Mouse (Mus musculus) layer of hippocampus, postnatal 36 days (tissue): ENCODE results near the gene Prelid3b. TPM values are rescaled to one million over a fixed set of nuclear protein-coding genes. Genes with fewer than 3 reads are reported as not detected.

Experiments
- DNase-seq, 2 experiments: peaks; one replicate each; pipeline ENCODE4 v3.0.0; 2022
- total RNA-seq, 2 experiments: library from RNA; stranded (reverse); gene quantifications; 2 replicates each; pipeline ENCODE4 v1.2.3; 2021

Gene Prelid3b
- 10 to 100 TPM; 40.8 to 43.6 TPM for total RNA-seq

- peak; percentile 98 for DNase-seq
Measured at GRCm38 (mm10) chr2:174472818-174473549, at the start of gene Prelid3b. Prelid3b (minus strand) TSS chr2:174473081.

- no peak for DNase-seq
Measured at GRCm38 (mm10) chr2:174522134-174522533, 49.3 kb upstream of the Prelid3b start.

- no peak for DNase-seq
Measured at GRCm38 (mm10) chr2:174517141-174518079, 44.5 kb upstream of the Prelid3b start.

GRCm38 (mm10) chr2:174514887-174515286 is 42.0 kb upstream of the Prelid3b start:
- no peak for DNase-seq

GRCm38 (mm10) chr2:174513827-174514226 is 40.9 kb upstream of the Prelid3b start:
- no peak for DNase-seq

- DNase-seq: no peak
Measured at GRCm38 (mm10) chr2:174509825-174510224, 36.9 kb upstream of the Prelid3b start.

GRCm38 (mm10) chr2:174507998-174508397 is 35.1 kb upstream of the Prelid3b start:
- DNase-seq: no peak

- no peak for DNase-seq
Measured at GRCm38 (mm10) chr2:174502831-174503460, 30.1 kb upstream of the Prelid3b start.

- no peak for DNase-seq
Measured at GRCm38 (mm10) chr2:174502321-174502720, 29.4 kb upstream of the Prelid3b start.

- no peak for DNase-seq
Measured at GRCm38 (mm10) chr2:174501517-174501916, 28.6 kb upstream of the Prelid3b start.

- DNase-seq: no peak
Measured at GRCm38 (mm10) chr2:174500814-174501503, 28.1 kb upstream of the Prelid3b start.

- DNase-seq: peak; percentile 11 to 12
Measured at GRCm38 (mm10) chr2:174492858-174493257, 20.0 kb upstream of the Prelid3b start.

GRCm38 (mm10) chr2:174487005-174487404 is 14.1 kb upstream of the Prelid3b start:
- no peak for DNase-seq

- DNase-seq: no peak
Measured at GRCm38 (mm10) chr2:174478746-174479145, 5.9 kb upstream of the Prelid3b start.

- DNase-seq: no peak
Measured at GRCm38 (mm10) chr2:174477543-174478319, 4.8 kb upstream of the Prelid3b start.

- DNase-seq: no peak
Measured at GRCm38 (mm10) chr2:174473550-174473927, 658 bp upstream of the Prelid3b start.

GRCm38 (mm10) chr2:174472407-174472806 is 474 bp downstream of the Prelid3b start:
- no peak for DNase-seq

- DNase-seq: no peak
Measured at GRCm38 (mm10) chr2:174470786-174471405, 2.0 kb downstream of the Prelid3b start.

- no peak for DNase-seq
Measured at GRCm38 (mm10) chr2:174470333-174470732, 2.5 kb downstream of the Prelid3b start.

- DNase-seq: peak; percentile 96 to 98
Measured at GRCm38 (mm10) chr2:174463789-174464523, 8.9 kb downstream of the Prelid3b start, which contains the start of gene Atp5e. Atp5e (minus strand) TSS chr2:174464105.
